17 mouse cellular contexts compared by ENCODE assay signal in the genomic region with DNA sequence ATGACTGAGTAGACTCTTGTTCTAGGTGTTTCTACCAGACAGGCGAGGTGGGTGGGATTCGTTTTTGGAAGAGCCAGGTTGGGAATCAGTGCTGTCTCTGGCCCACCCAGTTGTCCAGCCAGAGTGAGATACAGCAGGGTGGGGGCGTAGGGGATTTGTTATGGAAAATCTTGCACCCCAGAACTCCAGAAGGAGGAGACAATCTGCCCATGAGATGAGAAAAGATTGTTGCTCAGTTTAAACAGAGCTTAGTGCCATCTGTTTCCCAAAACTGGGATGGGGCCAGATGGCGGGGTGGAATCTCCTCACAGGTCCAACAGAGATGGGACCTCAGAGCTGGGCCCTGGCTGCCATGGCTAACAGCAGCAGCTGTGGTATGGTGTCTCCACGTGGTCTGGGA. TPM values are rescaled to one million over a fixed set of nuclear protein-coding genes. Genes with fewer than 3 reads are reported as not detected.
DNase-seq lines count a peak whose midpoint lies in the region; ATAC-seq and TF ChIP-seq lines count a peak whose summit lies in the region.
"Had no signal": no experiment of that assay in that cellular context is flagged by ENCODE, and none has a peak within 500 bp of the region (broad histone marks: within the 10 kb centered on the region; RNA-seq: fewer than 3 reads in every experiment).

No protein-coding gene starts in this region.

- H3K27me3 ChIP-seq in kidney, embryonic 16.5 days (ENCODE audit: insufficient read depth, low read length), result no peaks in the 10 kb centered on the region
- H3K27me3 ChIP-seq: limb, embryonic 15.5 days; midbrain, embryonic 12.5 days; neural tube, embryonic 13.5 days had no signal

- no peak for TF ChIP-seq CTCF in layer of hippocampus, adult 2 months (conservative IDR thresholded peaks at IDR 0.05)

- intact Hi-C loops in left cerebral cortex, postnatal 14 days (cut with DNase I), result loop anchor here (2.0 to 5.0 kb wide), 2 partner anchors 31 to 72 kb away; no protein-coding TSS in a partner anchor

- H3K9ac ChIP-seq in kidney, embryonic 16.5 days (replicated peaks; ENCODE audit: low read length), result no peak overlapping the region
- H3K9ac ChIP-seq: limb, embryonic 15.5 days; midbrain, embryonic 12.5 days; neural tube, embryonic 13.5 days had no signal

- H3K9me3 ChIP-seq in kidney, embryonic 16.5 days (ENCODE audit: low read length), result no peaks in the 10 kb centered on the region
- H3K9me3 ChIP-seq: limb, embryonic 15.5 days; midbrain, embryonic 12.5 days; neural tube, embryonic 13.5 days had no signal

- H3K36me3 ChIP-seq in kidney, embryonic 16.5 days (ENCODE audit: insufficient read depth, low read length), result no peaks in the 10 kb centered on the region
- H3K36me3 ChIP-seq: limb, embryonic 15.5 days; midbrain, embryonic 12.5 days; neural tube, embryonic 13.5 days had no signal

- H3K4me2 ChIP-seq in kidney, embryonic 16.5 days (replicated peaks; ENCODE audit: low read depth, low read length), result no peak overlapping the region
- H3K4me2 ChIP-seq: limb, embryonic 15.5 days; midbrain, embryonic 12.5 days; neural tube, embryonic 13.5 days had no signal

- H3K4me3 ChIP-seq in kidney, embryonic 16.5 days (ENCODE audit: low read length), result no peak overlapping the region
- no peak overlapping the region for H3K4me3 ChIP-seq in layer of hippocampus, adult 2 months
- H3K4me3 ChIP-seq: limb, embryonic 15.5 days; midbrain, embryonic 12.5 days; neural tube, embryonic 13.5 days had no signal

- peaks cover 68% of the 10 kb centered on the region for H3K4me1 ChIP-seq in kidney, embryonic 16.5 days (ENCODE audit: insufficient read depth, low read length)
- H3K4me1 ChIP-seq: limb, embryonic 15.5 days; midbrain, embryonic 12.5 days had no signal

- DNase-seq in kidney, adult 8-10 months, result no peak
- peak; percentile 67 to 70 for DNase-seq in layer of hippocampus, adult 2 months (ENCODE audit: low spot score in 2 of 2)
- DNase-seq in left cerebral cortex, postnatal 14 days (ENCODE audit: low spot score in 2 of 2), result peak; percentile 78 to 85
- DNase-seq in thymus, postnatal 10 days (ENCODE audit: low spot score in 2 of 2), result no peak
- DNase-seq in B cell, adult 2 months, result no peak
- DNase-seq: adrenal gland, postnatal 36 days; cerebellum, adult 9-10 months; gastrocnemius, postnatal 14 days; heart, postnatal 14 days; kidney, adult 11 months; spleen, adult 18-20 months; thymus, postnatal 25 days had no signal

- peak overlapping the region; percentile 72 for H3K27ac ChIP-seq in kidney, embryonic 16.5 days (ENCODE audit: low read length)
- peak overlapping the region; percentile 18; the same call in 1 of the 2 replicates for H3K27ac ChIP-seq in layer of hippocampus, adult 2 months
- H3K27ac ChIP-seq: limb, embryonic 15.5 days; midbrain, embryonic 12.5 days; neural tube, embryonic 13.5 days had no signal

- WGBS in kidney, embryonic 16.5 days, result 85% methylated on average over 5 of the region's 5 CpGs

- ATAC-seq in kidney, embryonic 16.5 days (ENCODE audit: low FRiP score, low TSS enrichment), result no peak
- no peak for ATAC-seq in erythroblast, adult 5-6 weeks (replicated peaks; ENCODE audit: low FRiP score, poor library complexity, severe bottlenecking)

RNA-seq across cellular contexts. Expression of a gene that starts 28.4 kb away (rescaled TPM):
- polyA plus RNA-seq in kidney, embryonic 16.5 days (2015; fragmentation: Nextera tagmentation; extraction: Ambion mirVana), result 15.0 and 17.7 TPM in 2 replicates
- 10 to 100 TPM; 21.8 to 24.7 TPM for total RNA-seq in layer of hippocampus, adult 2 months (2021)
- 10 to 100 TPM; 73.7 to 87.9 TPM for total RNA-seq in left cerebral cortex, postnatal 14 days (2021)
- total RNA-seq in erythroblast, adult 5-6 weeks (2015; ENCODE audit: low replicate concordance), result not detected in 2 replicates
- total RNA-seq in erythroblast, adult 5-6 weeks (2017; ENCODE audit: low replicate concordance), result 1.1 TPM in 1 of 2 replicates, not detected in the other

Comparison
In these comparisons a context has a peak if more than half of its experiments do, and no peak if none do; other contexts are left out.
1. DNase-seq: peak in layer of hippocampus, adult 2 months (2 of 2) and left cerebral cortex, postnatal 14 days (2 of 2); none in kidney, adult 8-10 months (0 of 2), thymus, postnatal 10 days (0 of 2) and B cell, adult 2 months (0 of 2).
2. RNA of a gene that starts 28.4 kb away (total RNA-seq): 73.7 to 87.9 TPM in left cerebral cortex, postnatal 14 days and 21.8 to 24.7 TPM in layer of hippocampus, adult 2 months; 1.1 TPM in erythroblast, adult 5-6 weeks; every median in the first group is over 10 times any median in the second.